Mouse (Mus musculus) small intestine, adult 2 months (tissue): ENCODE data around the gene Pspn. TPM values are rescaled to one million over a fixed set of nuclear protein-coding genes. Genes with fewer than 3 reads are reported as not detected.
A peak's percentile ranks its signal among the peaks of the same experiment; 100 is the strongest.

ENCODE experiments used
- H3K27ac ChIP-seq: fragments of 200-500 bp; 2 replicates; pipeline ENCODE4 v1.5.1; 2012; ENCODE audit warnings: low read depth, low read length, control low read depth, inconsistent platforms; ENCODE audit not compliant: insufficient read depth
- H3K27me3 ChIP-seq: fragments of 200-500 bp; 2 replicates; pipeline ENCODE4 v1.6.1; 2012; ENCODE audit warnings: mild to moderate bottlenecking, moderate library complexity, low read length, inconsistent platforms; ENCODE audit not compliant: control insufficient read depth, insufficient read depth
- H3K36me3 ChIP-seq: fragments of 200-500 bp; 2 replicates; pipeline ENCODE4 v1.6.1; 2012; ENCODE audit warnings: mild to moderate bottlenecking, low read length, control low read depth, inconsistent platforms; ENCODE audit not compliant: control insufficient read depth, insufficient read depth
- H3K4me1 ChIP-seq: fragments of 200-500 bp; 2 replicates; pipeline ENCODE4 v1.6.1; 2012; ENCODE audit warnings: low read length, inconsistent platforms, mixed read lengths; ENCODE audit not compliant: control insufficient read depth, insufficient read depth, insufficient read length
- H3K4me3 ChIP-seq: fragments of 200-500 bp; 2 replicates; pipeline ENCODE4 v1.5.1; 2012; ENCODE audit warnings: low read depth, mild to moderate bottlenecking, control low read depth, inconsistent platforms, low read length, moderate library complexity
- CTCF ChIP-seq: fragments of 200-500 bp; IDR thresholded peaks from 2 replicates; pipeline ENCODE4 v1.5.1; 2012; ENCODE audit warnings: low read depth, mild to moderate bottlenecking, control low read depth, inconsistent platforms, low read length, moderate library complexity, mixed read lengths; ENCODE audit not compliant: insufficient replicate concordance, insufficient read length; ENCODE audit errors: extremely low read depth
- POLR2A ChIP-seq: fragments of 200-500 bp; IDR thresholded peaks from 2 replicates; pipeline ENCODE4 v1.6.1; 2012; ENCODE audit warnings: low read depth, mild to moderate bottlenecking, control low read depth, inconsistent platforms, low read length, moderate library complexity
- WGBS: fragments of 180-500 bp; shearing (Covaris S2); methylation state at CpG from one replicate; pipeline ENCODE4 v1.1.7; 2018; 5-methylcytosine and 5-hydroxymethylcytosine counted together
- polyA plus RNA-seq: library from polyadenylated mRNA; depleted of rRNA; stranded (reverse); fragments of >200 nt; gene quantifications from 2 replicates; pipeline ENCODE4 v1.2.3, GENCODE M21; 2012

The Pspn gene
- polyA plus RNA-seq, 1 experiment, result not detected

DNA sequence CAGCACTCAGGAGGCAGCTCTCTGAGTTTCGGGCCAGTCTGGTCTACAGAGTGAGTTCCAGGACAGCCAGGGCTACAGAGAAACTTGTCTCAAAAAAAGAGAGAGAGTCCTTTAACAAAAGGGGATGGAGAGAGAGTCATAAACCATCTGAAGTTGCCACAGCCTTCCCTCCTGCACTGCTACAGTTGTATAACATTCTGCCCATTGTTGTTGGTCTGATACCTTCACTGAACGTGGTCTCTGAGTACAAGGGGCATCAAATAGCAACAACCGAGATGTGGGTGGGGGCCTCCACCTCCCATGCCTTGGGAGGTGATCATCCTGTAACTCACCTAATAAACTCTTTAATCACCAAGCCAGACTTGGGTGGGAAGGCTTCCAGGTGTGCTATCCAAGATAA, 14.2 kb downstream of the Pspn start:
- no peaks in the 10 kb centered on the region for H3K27me3 ChIP-seq
- no peaks in the 10 kb centered on the region for H3K36me3 ChIP-seq
- WGBS, result 61% methylated on average over 3 of the region's 3 CpGs
- peaks cover 21% of the 10 kb centered on the region for H3K4me1 ChIP-seq
- H3K27ac ChIP-seq, result no peak overlapping the region
- TF ChIP-seq CTCF (no peak), POLR2A (no peak)
- no peak overlapping the region for H3K4me3 ChIP-seq

- no peak for TF ChIP-seq POLR2A
- no peak for TF ChIP-seq CTCF
- no peaks in the 10 kb centered on the region for H3K27me3 ChIP-seq
- no peaks in the 10 kb centered on the region for H3K36me3 ChIP-seq
- 37% methylated on average over 9 of the region's 9 CpGs for WGBS
- H3K4me1 ChIP-seq, result peaks cover 27% of the 10 kb centered on the region
- peak overlapping the region; percentile 76 for H3K27ac ChIP-seq
- no peak overlapping the region for H3K4me3 ChIP-seq
These were observed 14.9 kb downstream of the Pspn start for GRCm38 (mm10) chr17:56984886-56985285.

DNA sequence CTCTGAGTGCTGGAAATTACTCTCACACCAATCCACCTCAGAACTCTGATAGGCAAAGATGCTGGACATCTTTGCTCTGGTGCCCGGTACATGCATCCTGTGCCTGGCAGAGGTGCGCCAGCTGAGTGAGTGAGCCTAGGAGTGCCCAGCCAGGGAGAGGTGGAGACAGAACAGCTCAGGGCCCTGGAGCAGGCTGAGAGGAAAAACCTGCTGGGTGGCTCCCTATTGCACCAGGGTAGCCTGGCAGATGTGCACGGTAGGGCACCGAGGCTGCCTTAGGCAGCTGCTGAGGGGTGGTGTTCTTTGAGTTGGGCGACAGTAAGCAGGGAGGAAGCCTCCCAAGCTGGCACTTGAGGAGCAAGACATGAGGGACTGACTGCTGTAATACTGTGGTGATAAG, 17.8 kb downstream of the Pspn start, which contains the start of gene Acer1:
TSS of gene Acer1 (minus strand) at position 114 of the 400 bp plus-strand sequence.
- Histone ChIP-seq H3K4me1 (peaks cover 43% of the 10 kb centered on the region), H3K36me3 (no peaks in the 10 kb centered on the region), H3K27ac (peak within 1 kb of the TSS; percentile 96), H3K4me3 (peak within 1 kb of the TSS; percentile 59), H3K27me3 (no peaks in the 10 kb centered on the region)
- 29% methylated on average over 5 of the region's 5 CpGs for WGBS
- TF ChIP-seq CTCF, result no peak
- peak; percentile 12; the same call in 1 of the 2 replicates for TF ChIP-seq POLR2A

DNA sequence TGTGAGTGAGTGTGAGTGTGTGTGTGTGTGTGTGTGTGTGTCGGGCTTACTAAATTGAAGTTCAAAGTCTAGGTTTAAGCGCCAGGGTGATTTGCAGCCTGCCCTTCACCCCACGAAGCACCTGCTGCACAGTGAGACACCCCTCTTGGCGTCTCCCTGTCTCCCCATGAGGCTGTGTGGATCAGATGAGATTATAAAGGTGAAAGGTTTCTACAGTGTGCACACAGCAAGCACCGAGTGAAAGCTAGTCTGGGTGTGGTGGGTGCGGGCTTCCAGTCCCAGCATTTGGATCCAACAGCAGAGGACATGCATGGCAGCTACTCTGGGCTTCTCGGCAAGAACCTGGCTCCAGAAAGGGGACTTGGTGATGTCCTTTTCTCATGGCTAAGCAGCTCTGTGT, 18.8 kb downstream of the Pspn start:
- no peaks in the 10 kb centered on the region for H3K27me3 ChIP-seq
- H3K36me3 ChIP-seq, result no peaks in the 10 kb centered on the region
- TF ChIP-seq CTCF (no peak), POLR2A (peak; percentile 74; the same call in 1 of the 2 replicates)
- H3K4me1 ChIP-seq, result peaks cover 49% of the 10 kb centered on the region
- 31% methylated on average over 7 of the region's 7 CpGs for WGBS
- H3K4me3 ChIP-seq, result peak overlapping the region; percentile 52
- H3K27ac ChIP-seq, result peak overlapping the region; percentile 96

GRCm38 (mm10) chr17:56979524-56979923, 20.3 kb downstream of the Pspn start:
- H3K27ac ChIP-seq, result peak overlapping the region; percentile 86
- no peaks in the 10 kb centered on the region for H3K36me3 ChIP-seq
- TF ChIP-seq POLR2A (no peak), CTCF (no peak)
- no peaks in the 10 kb centered on the region for H3K27me3 ChIP-seq
- peaks cover 53% of the 10 kb centered on the region for H3K4me1 ChIP-seq
- peak overlapping the region; percentile 9; the same call in 1 of the 2 replicates for H3K4me3 ChIP-seq
- WGBS, result 11% methylated on average over 7 of the region's 8 CpGs

GRCm38 (mm10) chr17:56976531-56977390, 23.1 kb downstream of the Pspn start:
- peak overlapping the region; percentile 73 for H3K27ac ChIP-seq
- no peaks in the 10 kb centered on the region for H3K27me3 ChIP-seq
- TF ChIP-seq CTCF (no peak), POLR2A (no peak)
- 36% methylated on average over 8 of the region's 8 CpGs for whole genome bisulfite sequencing
- no peaks in the 10 kb centered on the region for H3K36me3 ChIP-seq
- H3K4me1 ChIP-seq, result peaks cover 40% of the 10 kb centered on the region
- H3K4me3 ChIP-seq, result no peak overlapping the region

DNA sequence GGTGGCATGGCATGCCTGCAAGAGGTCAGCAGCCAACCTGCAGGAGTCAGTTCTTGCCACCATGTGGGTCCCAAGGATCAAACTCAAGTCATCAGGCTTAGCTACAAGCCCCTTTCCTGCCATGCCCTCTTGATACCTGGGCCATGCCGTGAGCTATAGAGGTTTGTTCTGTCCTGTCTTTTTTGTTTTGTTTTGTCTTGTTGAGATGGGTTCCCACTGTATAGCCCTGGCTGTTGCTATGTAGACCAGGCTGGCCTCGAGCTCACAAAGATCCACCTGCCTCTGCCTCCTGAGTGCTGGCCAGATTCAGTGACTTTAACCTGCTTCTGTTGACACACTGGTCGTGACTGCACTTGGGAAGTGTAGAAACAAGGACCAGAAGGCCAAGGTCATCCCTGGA, 24.4 kb downstream of the Pspn start:
- H3K36me3 ChIP-seq, result no peaks in the 10 kb centered on the region
- H3K4me3 ChIP-seq, result no peak overlapping the region
- peak overlapping the region; percentile 40; the same call in 1 of the 2 replicates for H3K27ac ChIP-seq
- no peaks in the 10 kb centered on the region for H3K27me3 ChIP-seq
- 64% methylated on average over 3 of the region's 3 CpGs for WGBS
- peaks cover 42% of the 10 kb centered on the region for H3K4me1 ChIP-seq
- TF ChIP-seq CTCF, result no peak
- TF ChIP-seq POLR2A, result no peak
